Mouse (Mus musculus): ENCODE measurements around the gene Mrpl2.

The Mrpl2 gene

GRCm38 (mm10) chr17:46645561-46646321, at the start of gene Mrpl2, which contains the start of gene Klc4:
Mrpl2 (plus strand) TSS chr17:46646229.
Klc4 (minus strand) TSS chr17:46646022.
- DNase-seq (ENCODE audit: low spot score), result peak; percentile 98

GRCm38 (mm10) chr17:46597956-46598355, 48.1 kb upstream of the Mrpl2 start:
- DNase-seq (ENCODE audit: low spot score), result no peak

- DNase-seq (ENCODE audit: low spot score), result no peak
Measured at GRCm38 (mm10) chr17:46598963-46599362, 47.1 kb upstream of the Mrpl2 start.

- DNase-seq (ENCODE audit: low spot score), result no peak
Measured at GRCm38 (mm10) chr17:46600569-46600968, 45.5 kb upstream of the Mrpl2 start.

- no peak for DNase-seq (ENCODE audit: low spot score)
Measured at GRCm38 (mm10) chr17:46602212-46602611, 43.8 kb upstream of the Mrpl2 start.

- no peak for DNase-seq (ENCODE audit: low spot score)
Measured at GRCm38 (mm10) chr17:46603229-46603628, 42.8 kb upstream of the Mrpl2 start.

- DNase-seq (ENCODE audit: low spot score), result no peak
Measured at GRCm38 (mm10) chr17:46605126-46605525, 40.9 kb upstream of the Mrpl2 start.

GRCm38 (mm10) chr17:46605987-46606386, 40.0 kb upstream of the Mrpl2 start:
- no peak for DNase-seq (ENCODE audit: low spot score)

GRCm38 (mm10) chr17:46609721-46610514, 36.1 kb upstream of the Mrpl2 start:
- DNase-seq (ENCODE audit: low spot score), result no peak

- DNase-seq (ENCODE audit: low spot score), result no peak
Measured at GRCm38 (mm10) chr17:46611316-46611715, 34.7 kb upstream of the Mrpl2 start.

- no peak for DNase-seq (ENCODE audit: low spot score)
Measured at GRCm38 (mm10) chr17:46612189-46612588, 33.8 kb upstream of the Mrpl2 start.

- DNase-seq (ENCODE audit: low spot score), result no peak
Measured at GRCm38 (mm10) chr17:46612820-46613219, 33.2 kb upstream of the Mrpl2 start.

- DNase-seq (ENCODE audit: low spot score), result no peak
Measured at GRCm38 (mm10) chr17:46613229-46613628, 32.8 kb upstream of the Mrpl2 start.

GRCm38 (mm10) chr17:46617799-46618198, 28.2 kb upstream of the Mrpl2 start:
- DNase-seq (ENCODE audit: low spot score), result no peak

- DNase-seq (ENCODE audit: low spot score), result no peak
Measured at GRCm38 (mm10) chr17:46618394-46618768, 27.6 kb upstream of the Mrpl2 start.

GRCm38 (mm10) chr17:46618769-46619682, 27.0 kb upstream of the Mrpl2 start:
- DNase-seq (ENCODE audit: low spot score), result peak; percentile 27

GRCm38 (mm10) chr17:46619683-46620357, 26.2 kb upstream of the Mrpl2 start:
- DNase-seq (ENCODE audit: low spot score), result no peak

- DNase-seq (ENCODE audit: low spot score), result peak; percentile 60
Measured at GRCm38 (mm10) chr17:46621324-46621723, 24.7 kb upstream of the Mrpl2 start.

GRCm38 (mm10) chr17:46622269-46622668, 23.8 kb upstream of the Mrpl2 start:
- DNase-seq (ENCODE audit: low spot score), result no peak

GRCm38 (mm10) chr17:46623819-46624557, 22.0 kb upstream of the Mrpl2 start:
- DNase-seq (ENCODE audit: low spot score), result no peak

- no peak for DNase-seq (ENCODE audit: low spot score)
Measured at GRCm38 (mm10) chr17:46624598-46624997, 21.4 kb upstream of the Mrpl2 start.
